Mouse (Mus musculus) adipocyte (in vitro differentiated cells): ENCODE results near the gene Nptn.

Experiments used
- DNase-seq: peaks from one replicate; pipeline ENCODE4 v3.0.0-alpha.2; 2016; ENCODE audit warnings: low spot score

The Nptn gene

GRCm38 (mm10) chr9:58581958-58582540, at the start of gene Nptn:
Gene Nptn, plus strand, starts transcription at chr9:58582240.
- DNase-seq: peak; percentile 97

- DNase-seq: no peak
These were observed 48.7 kb upstream of the Nptn start for GRCm38 (mm10) chr9:58533322-58533721.

GRCm38 (mm10) chr9:58534766-58535165, 47.3 kb upstream of the Nptn start:
- DNase-seq: peak; percentile 80

GRCm38 (mm10) chr9:58535447-58536134, 46.4 kb upstream of the Nptn start:
- no peak for DNase-seq

GRCm38 (mm10) chr9:58537774-58538173, 44.3 kb upstream of the Nptn start:
- no peak for DNase-seq

GRCm38 (mm10) chr9:58539886-58540285, 42.2 kb upstream of the Nptn start:
- DNase-seq: peak; percentile 76

GRCm38 (mm10) chr9:58541895-58542338, 40.1 kb upstream of the Nptn start:
- DNase-seq: peak; percentile 84

- no peak for DNase-seq
These were observed 37.1 kb upstream of the Nptn start for GRCm38 (mm10) chr9:58544879-58545324.

- DNase-seq: no peak
These were observed 36.6 kb upstream of the Nptn start for GRCm38 (mm10) chr9:58545428-58545827.

- DNase-seq: peak; percentile 79
These were observed 35.2 kb upstream of the Nptn start for GRCm38 (mm10) chr9:58546630-58547360.

GRCm38 (mm10) chr9:58548897-58549296, 33.1 kb upstream of the Nptn start:
- no peak for DNase-seq

- DNase-seq: peak; percentile 38
These were observed 32.3 kb upstream of the Nptn start for GRCm38 (mm10) chr9:58549694-58550093.

GRCm38 (mm10) chr9:58550928-58551327, 31.1 kb upstream of the Nptn start:
- DNase-seq: no peak

- DNase-seq: no peak
These were observed 30.0 kb upstream of the Nptn start for GRCm38 (mm10) chr9:58552083-58552482.

- DNase-seq: no peak
These were observed 27.8 kb upstream of the Nptn start for GRCm38 (mm10) chr9:58554056-58554907.

- DNase-seq: peak; percentile 40
These were observed 26.9 kb upstream of the Nptn start, which contains the start of gene Cd276 for GRCm38 (mm10) chr9:58554908-58555684. Gene Cd276, minus strand, starts transcription at chr9:58555437.

GRCm38 (mm10) chr9:58555685-58556414, 26.2 kb upstream of the Nptn start:
- no peak for DNase-seq

GRCm38 (mm10) chr9:58556627-58557026, 25.4 kb upstream of the Nptn start:
- DNase-seq: no peak

GRCm38 (mm10) chr9:58557457-58558455, 24.3 kb upstream of the Nptn start:
- no peak for DNase-seq
